Mouse (Mus musculus): Measurements from ENCODE around the gene Pdrg1. TPM values are rescaled to one million over a fixed set of nuclear protein-coding genes. Genes with fewer than 3 reads are reported as not detected.

Gene Pdrg1
- polyA plus RNA-seq, 2 experiments, result 21.5 to 26.9 TPM

DNA sequence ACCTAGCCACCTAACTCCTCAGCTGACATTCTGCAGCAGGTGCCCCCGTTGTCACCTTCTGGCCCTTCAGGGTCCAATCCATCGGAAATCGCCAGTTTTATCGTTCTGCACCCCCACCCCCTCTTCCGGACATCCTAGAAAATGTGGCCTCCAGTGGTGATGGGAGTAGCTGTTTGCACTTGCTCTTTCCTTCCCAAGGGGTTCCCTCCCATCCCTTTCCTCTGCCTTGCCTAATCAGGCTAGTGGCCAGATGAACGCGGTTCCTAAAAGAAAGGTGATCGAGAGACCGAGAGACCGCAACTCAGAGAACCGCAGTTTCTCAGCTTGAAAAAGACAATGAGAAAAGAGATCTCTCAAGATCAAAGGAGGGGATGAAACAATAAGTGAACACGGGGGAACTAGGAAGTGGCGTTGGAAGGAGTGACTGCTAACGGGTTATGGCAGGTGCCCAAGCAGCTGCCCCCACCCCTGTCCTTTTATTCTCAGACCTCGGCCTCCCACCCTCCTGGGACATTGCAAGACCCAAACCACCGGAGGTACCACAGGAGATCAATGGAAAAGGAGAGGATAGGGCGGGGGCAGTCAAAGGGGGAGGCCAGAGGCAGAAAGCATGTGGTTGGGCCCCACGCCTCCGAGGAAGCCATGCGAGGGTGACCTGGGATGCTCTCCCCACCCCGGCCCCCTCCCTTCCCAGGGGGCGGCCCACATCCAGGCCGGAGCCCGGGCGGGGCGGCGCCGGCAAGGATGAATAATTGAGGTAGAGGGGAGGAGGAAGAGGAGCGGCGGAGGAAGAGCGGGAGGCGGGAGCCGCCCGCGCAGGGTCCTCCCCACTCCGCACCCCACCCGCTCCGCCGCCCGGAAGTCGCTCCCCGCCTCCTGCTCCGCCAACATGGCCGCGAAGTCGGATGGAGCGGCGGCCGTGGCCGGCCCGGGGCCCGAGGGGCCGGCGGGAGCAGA, 16.2 kb upstream of the Pdrg1 start, which contains the start of gene Xkr7:
Gene Xkr7, plus strand, starts transcription at position 727 of the 957 bp plus-strand sequence.
- no peaks in the 10 kb centered on the region for H3K9me3 ChIP-seq (ENCODE audit: control insufficient read depth, low read length)
- peak within 1 kb of the TSS; percentile 55 for H3K4me2 ChIP-seq (ENCODE audit: low read depth)
- H3K4me3 ChIP-seq (ENCODE audit: insufficient read depth in 1 of 2, low read depth in 2 of 2, low read length in 2 of 2), result peak within 1 kb of the TSS in 1 of 2 experiments; percentile 41; a peak in 3 of 4 replicates
- H3K27me3 ChIP-seq (ENCODE audit: control insufficient read depth, insufficient read depth, low read length), result peaks cover 40% of the 10 kb centered on the region
- ATAC-seq (ENCODE audit: insufficient read depth) (no peak), DNase-seq (ENCODE audit: low read depth in 3 of 3, low spot score in 3 of 3) (no peak)
- no peaks in the 10 kb centered on the region for H3K4me1 ChIP-seq (replicated peaks; ENCODE audit: control insufficient read depth in 2 of 2, insufficient read depth in 2 of 2, low read length in 1 of 2)
- no peaks in the 10 kb centered on the region for H3K36me3 ChIP-seq (replicated peaks; ENCODE audit: control insufficient read depth, insufficient read depth, low read depth)
- WGBS (ENCODE audit: insufficient replicate concordance), result 5% methylated on average over 49 of the region's 54 CpGs
- no peak within 1 kb of the TSS for H3K9ac ChIP-seq (replicated peaks)
- H3K27ac ChIP-seq, result no peak within 1 kb of the TSS
- TF ChIP-seq CTCF (IDR thresholded peaks at IDR 0.05; ENCODE audit: low read depth) (no peak), EP300 (IDR thresholded peaks at IDR 0.05; ENCODE audit: low read depth) (no peak)

DNA sequence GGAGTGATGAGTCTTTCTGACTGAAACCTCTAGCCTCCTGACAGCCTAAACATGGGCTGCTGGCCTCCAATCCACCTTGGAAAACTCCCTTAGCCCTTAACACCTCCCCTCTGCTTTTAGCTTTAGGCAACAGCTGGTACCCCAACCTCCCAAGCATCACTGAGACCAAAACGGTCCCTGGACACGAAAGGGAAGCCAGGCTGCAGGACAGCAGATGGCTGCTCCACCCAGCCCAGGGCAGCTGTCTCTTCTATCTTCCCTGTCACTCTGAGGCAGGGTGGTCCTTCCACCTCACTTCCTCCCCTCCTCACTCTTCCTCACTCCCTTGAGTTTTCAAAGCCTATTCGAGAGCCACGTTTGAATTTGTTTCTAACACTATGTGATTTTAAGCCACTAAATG, 15.2 kb upstream of the Pdrg1 start:
- DNase-seq (ENCODE audit: low read depth in 3 of 3, low spot score in 3 of 3) (no peak), ATAC-seq (ENCODE audit: insufficient read depth) (no peak)
- Histone ChIP-seq H3K9ac (replicated peaks) (no peak overlapping the region), H3K27me3 (ENCODE audit: control insufficient read depth, insufficient read depth, low read length) (peaks cover 40% of the 10 kb centered on the region), H3K4me3 (ENCODE audit: insufficient read depth in 1 of 2, low read depth in 2 of 2, low read length in 2 of 2) (no peak overlapping the region), H3K4me2 (ENCODE audit: low read depth) (no peak overlapping the region), H3K36me3 (replicated peaks; ENCODE audit: control insufficient read depth, insufficient read depth, low read depth) (no peaks in the 10 kb centered on the region), H3K4me1 (replicated peaks; ENCODE audit: control insufficient read depth in 2 of 2, insufficient read depth in 2 of 2, low read length in 1 of 2) (no peaks in the 10 kb centered on the region), H3K27ac (no peak overlapping the region), H3K9me3 (ENCODE audit: control insufficient read depth, low read length) (no peaks in the 10 kb centered on the region)
- TF ChIP-seq CTCF (IDR thresholded peaks at IDR 0.05; ENCODE audit: low read depth) (no peak), EP300 (IDR thresholded peaks at IDR 0.05; ENCODE audit: low read depth) (no peak)
- 14% methylated on average over 4 of the region's 4 CpGs for WGBS (ENCODE audit: insufficient replicate concordance)

DNA sequence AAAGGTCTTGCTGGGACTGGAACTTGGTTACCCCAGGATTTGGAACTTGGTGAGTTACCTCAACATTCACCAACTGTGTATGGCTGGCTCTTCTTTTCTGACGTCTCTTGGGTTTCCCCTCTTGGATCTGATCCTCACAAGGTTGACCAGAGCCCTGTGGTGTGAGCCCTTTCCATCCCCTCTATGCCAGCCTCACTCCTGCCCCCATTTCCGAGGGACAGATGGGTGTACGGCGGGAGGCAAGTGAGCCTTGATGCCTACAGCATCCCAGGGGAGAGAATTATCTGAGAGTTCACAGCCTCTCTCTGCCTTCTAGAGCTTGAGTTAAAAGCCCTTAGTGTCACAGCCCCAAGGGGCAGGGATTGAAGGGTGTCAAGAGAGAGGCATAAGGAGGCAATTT, 12.3 kb upstream of the Pdrg1 start:
- 50% methylated on average over 4 of the region's 4 CpGs for WGBS (ENCODE audit: insufficient replicate concordance)
- H3K4me2 ChIP-seq (ENCODE audit: low read depth), result no peak overlapping the region
- H3K4me3 ChIP-seq (ENCODE audit: insufficient read depth in 1 of 2, low read depth in 2 of 2, low read length in 2 of 2), result no peak overlapping the region

DNA sequence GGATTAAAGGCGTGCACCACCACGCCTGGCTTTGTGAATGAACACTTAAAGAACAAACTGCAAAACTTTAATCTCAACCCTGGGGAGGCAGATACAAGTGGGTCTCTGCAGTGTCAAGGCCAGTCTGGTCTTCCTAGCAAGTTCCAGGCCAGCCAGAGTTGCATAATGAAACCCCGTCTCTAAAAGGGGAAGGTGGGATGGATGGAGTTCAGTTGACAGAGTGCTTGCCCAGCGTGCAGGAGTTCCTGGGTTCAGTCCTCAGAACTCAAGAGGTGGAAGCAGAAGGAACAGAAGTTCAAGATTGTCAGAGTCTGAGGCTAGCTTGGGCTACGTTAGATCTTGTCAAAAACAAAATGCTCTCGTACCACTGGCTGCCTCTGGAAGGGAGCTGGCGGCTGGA, 10.8 kb upstream of the Pdrg1 start:
- DNase-seq (ENCODE audit: low read depth in 3 of 3, low spot score in 3 of 3), result no peak
- Histone ChIP-seq H3K27me3 (ENCODE audit: control insufficient read depth, insufficient read depth, low read length) (peaks cover 15% of the 10 kb centered on the region), H3K36me3 (replicated peaks; ENCODE audit: control insufficient read depth, insufficient read depth, low read depth) (no peaks in the 10 kb centered on the region), H3K4me3 (ENCODE audit: insufficient read depth in 1 of 2, low read depth in 2 of 2, low read length in 2 of 2) (no peak overlapping the region), H3K9me3 (ENCODE audit: control insufficient read depth, low read length) (no peaks in the 10 kb centered on the region), H3K9ac (replicated peaks) (no peak overlapping the region), H3K4me1 (replicated peaks; ENCODE audit: control insufficient read depth in 2 of 2, insufficient read depth in 2 of 2, low read length in 1 of 2) (no peaks in the 10 kb centered on the region), H3K4me2 (ENCODE audit: low read depth) (no peak overlapping the region), H3K27ac (no peak overlapping the region)
- TF ChIP-seq EP300 (IDR thresholded peaks at IDR 0.05; ENCODE audit: low read depth), result no peak
- TF ChIP-seq CTCF (IDR thresholded peaks at IDR 0.05; ENCODE audit: low read depth), result no peak
- WGBS (ENCODE audit: insufficient replicate concordance), result 41% methylated on average over 7 of the region's 7 CpGs
- no peak for ATAC-seq (ENCODE audit: insufficient read depth)

More for the DNA sequence above, 12.3 kb upstream of the Pdrg1 start:
- Histone ChIP-seq H3K27me3 (ENCODE audit: control insufficient read depth, insufficient read depth, low read length) (peaks cover 29% of the 10 kb centered on the region), H3K9ac (replicated peaks) (no peak overlapping the region), H3K27ac (no peak overlapping the region), H3K36me3 (replicated peaks; ENCODE audit: control insufficient read depth, insufficient read depth, low read depth) (no peaks in the 10 kb centered on the region), H3K4me1 (replicated peaks; ENCODE audit: control insufficient read depth in 2 of 2, insufficient read depth in 2 of 2, low read length in 1 of 2) (no peaks in the 10 kb centered on the region), H3K9me3 (ENCODE audit: control insufficient read depth, low read length) (no peaks in the 10 kb centered on the region)
- DNase-seq (ENCODE audit: low read depth in 3 of 3, low spot score in 3 of 3) (no peak), ATAC-seq (ENCODE audit: insufficient read depth) (no peak)
- no peak for TF ChIP-seq CTCF (IDR thresholded peaks at IDR 0.05; ENCODE audit: low read depth)
- TF ChIP-seq EP300 (IDR thresholded peaks at IDR 0.05; ENCODE audit: low read depth), result no peak

DNA sequence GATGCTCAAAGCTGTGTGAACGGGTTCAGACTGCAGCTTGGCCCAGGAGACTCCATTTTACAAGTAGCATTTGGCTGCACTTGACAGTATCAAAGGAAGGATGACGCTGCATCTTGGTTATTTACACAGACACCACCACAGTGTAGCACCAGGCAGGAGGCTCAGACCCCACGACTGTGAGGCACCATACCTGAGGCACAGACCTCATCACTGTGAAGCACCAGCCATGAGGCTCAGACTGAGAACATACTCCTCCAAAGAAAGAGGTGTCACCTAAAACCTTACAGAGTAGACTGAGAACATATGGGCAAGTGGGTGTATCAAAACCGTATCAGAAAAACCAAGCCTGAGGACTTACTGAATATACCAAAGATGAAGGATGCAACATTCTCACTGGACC, 7.6 kb upstream of the Pdrg1 start:
- Histone ChIP-seq H3K27me3 (ENCODE audit: control insufficient read depth, insufficient read depth, low read length) (no peaks in the 10 kb centered on the region; the same call in 1 of the 2 replicates), H3K9me3 (ENCODE audit: control insufficient read depth, low read length) (no peaks in the 10 kb centered on the region), H3K9ac (replicated peaks) (no peak overlapping the region), H3K27ac (no peak overlapping the region), H3K4me1 (replicated peaks; ENCODE audit: control insufficient read depth in 2 of 2, insufficient read depth in 2 of 2, low read length in 1 of 2) (no peaks in the 10 kb centered on the region), H3K36me3 (replicated peaks; ENCODE audit: control insufficient read depth, insufficient read depth, low read depth) (no peaks in the 10 kb centered on the region), H3K4me2 (ENCODE audit: low read depth) (no peak overlapping the region), H3K4me3 (ENCODE audit: insufficient read depth in 1 of 2, low read depth in 2 of 2, low read length in 2 of 2) (no peak overlapping the region)
- 41% methylated on average over 4 of the region's 4 CpGs for WGBS (ENCODE audit: insufficient replicate concordance)
- ATAC-seq (ENCODE audit: insufficient read depth) (no peak), DNase-seq (ENCODE audit: low read depth in 3 of 3, low spot score in 3 of 3) (no peak)
- TF ChIP-seq EP300 (IDR thresholded peaks at IDR 0.05; ENCODE audit: low read depth) (no peak), CTCF (IDR thresholded peaks at IDR 0.05; ENCODE audit: low read depth) (no peak)
